Mouse (Mus musculus): ENCODE results near the gene Ptpn22. TPM values are rescaled to one million over a fixed set of nuclear protein-coding genes. Genes with fewer than 3 reads are reported as not detected.

Gene Ptpn22
- total RNA-seq, 2 experiments from 2014 or later: 0.52 to 0.59 TPM

DNA sequence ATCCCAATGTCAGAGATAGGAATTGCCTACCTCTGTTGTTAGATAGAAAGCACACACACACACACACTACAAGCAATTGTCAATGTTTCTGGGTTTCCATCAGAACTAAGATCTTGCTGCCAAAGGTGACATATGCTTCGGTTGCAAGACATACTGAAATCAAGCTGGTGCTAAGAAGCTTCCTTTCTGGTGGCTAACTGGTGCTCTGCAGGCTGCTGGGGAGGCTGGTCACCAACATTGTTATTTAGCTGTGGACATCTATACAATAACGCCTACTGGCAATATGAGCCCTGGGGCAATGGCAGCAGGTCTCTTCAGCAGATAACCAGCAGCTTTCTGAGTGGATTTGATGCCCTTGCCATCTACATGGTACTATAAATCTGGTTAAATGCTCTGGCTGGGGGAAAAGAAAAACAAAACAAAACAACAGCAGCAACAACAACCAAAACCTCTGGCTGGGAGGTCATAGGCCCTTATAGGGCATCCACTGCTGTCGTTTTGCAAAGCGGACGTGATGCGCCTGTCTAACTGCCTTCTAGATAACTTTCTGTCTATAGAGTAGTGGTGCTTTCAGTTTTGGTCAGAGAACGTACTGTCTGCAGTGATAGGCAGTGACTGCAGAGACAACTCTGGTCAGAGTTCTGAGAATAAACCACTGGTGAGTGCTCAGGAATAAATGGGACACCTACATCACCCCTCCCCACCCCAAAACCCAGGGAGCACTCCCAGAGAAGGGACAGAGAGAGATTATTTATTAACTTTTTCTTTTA, 2.4 kb upstream of the Ptpn22 start:
- intact Hi-C loops (cut with DNase I): no loop called here
- DNase-seq: no peak

- DNase-seq: no peak
- intact Hi-C loops (cut with DNase I): no loop called here
Measured at GRCm38 (mm10) chr3:103857977-103858563, 1.5 kb upstream of the Ptpn22 start.

DNA sequence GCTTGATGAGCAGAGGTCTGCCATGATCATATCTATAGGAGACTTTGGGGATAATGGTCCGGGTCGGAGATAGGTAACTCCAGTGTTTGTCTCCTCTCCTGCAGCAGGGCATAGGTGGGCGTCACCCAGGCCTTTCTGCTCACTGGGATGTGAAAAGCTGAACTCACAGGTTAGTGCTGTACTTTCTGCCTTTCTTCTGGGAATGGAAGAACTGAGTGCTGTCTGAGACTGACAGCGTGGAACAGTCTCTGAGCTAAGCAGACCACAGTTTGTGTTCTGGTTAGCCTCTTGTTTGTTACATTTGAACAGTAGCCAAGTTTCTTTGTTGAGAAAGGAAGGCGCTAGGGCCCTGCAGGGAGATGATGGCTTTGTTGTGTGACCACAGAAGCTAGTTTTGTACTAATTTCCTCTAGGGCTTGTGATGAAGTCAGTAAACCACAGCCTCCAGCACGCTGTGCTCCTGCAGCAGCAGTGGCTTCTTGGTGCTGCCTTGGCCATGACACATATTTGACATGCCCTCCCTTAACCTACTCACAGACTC, 326 bp downstream of the Ptpn22 start:
- intact Hi-C loops (cut with DNase I): no loop called here
- no peak for DNase-seq

GRCm38 (mm10) chr3:103862721-103863220, 3.2 kb downstream of the Ptpn22 start:
- intact Hi-C loops (cut with DNase I): no loop called here

GRCm38 (mm10) chr3:103864200-103864599, 4.6 kb downstream of the Ptpn22 start:
- no peak for DNase-seq
- intact Hi-C loops (cut with DNase I): no loop called here

More at GRCm38 (mm10) chr3:103862721-103863220, 3.2 kb downstream of the Ptpn22 start:
- no peak for DNase-seq

- intact Hi-C loops (cut with DNase I): no loop called here
- no peak for DNase-seq
Measured at GRCm38 (mm10) chr3:103867424-103867971, 7.9 kb downstream of the Ptpn22 start.

DNA sequence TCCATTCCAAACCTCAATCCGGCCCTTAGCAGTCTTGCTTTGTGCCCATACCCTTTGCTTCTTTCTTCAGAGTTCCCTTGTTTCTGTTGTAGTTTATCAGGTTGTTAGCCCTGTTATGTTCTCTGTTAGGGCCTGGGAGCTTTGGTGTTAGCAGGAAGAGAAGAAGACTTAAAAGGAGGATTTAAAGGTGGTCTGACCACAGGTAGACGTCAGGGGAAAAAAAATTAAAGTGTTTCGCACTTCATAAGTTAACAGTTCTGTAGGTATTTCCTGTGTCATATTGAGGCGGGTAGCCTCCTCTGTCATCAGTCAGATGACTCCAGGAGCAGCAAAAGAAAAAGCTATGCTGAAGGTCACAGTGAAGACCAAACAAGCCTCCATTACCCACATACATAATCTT, 8.4 kb downstream of the Ptpn22 start:
- DNase-seq: no peak
- intact Hi-C loops (cut with DNase I): no loop called here

DNA sequence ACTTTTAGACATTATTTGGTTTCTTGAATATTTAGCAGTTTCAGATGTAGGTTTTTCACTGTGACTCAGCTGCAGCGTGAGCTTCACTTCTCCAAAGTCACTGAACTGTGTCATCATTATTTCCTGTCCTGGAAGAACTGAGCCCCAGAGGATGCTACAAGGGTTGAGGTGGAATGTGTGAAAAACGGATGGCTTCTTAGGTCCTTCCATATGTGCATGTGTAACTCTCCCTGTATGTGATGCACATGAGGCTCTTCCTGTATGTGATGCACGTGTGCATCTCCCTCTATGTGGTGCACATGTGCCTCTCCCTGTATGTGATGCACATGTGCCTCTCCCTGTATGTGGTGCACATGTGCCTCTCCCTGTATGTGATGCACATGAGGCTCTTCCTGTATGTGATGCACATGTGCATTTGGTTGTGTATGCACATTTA, 13.1 kb downstream of the Ptpn22 start:
- intact Hi-C loops (cut with DNase I): no loop called here
- no peak for DNase-seq

GRCm38 (mm10) chr3:103874329-103874728, 14.7 kb downstream of the Ptpn22 start:
- no peak for DNase-seq
- intact Hi-C loops (cut with DNase I): no loop called here

DNA sequence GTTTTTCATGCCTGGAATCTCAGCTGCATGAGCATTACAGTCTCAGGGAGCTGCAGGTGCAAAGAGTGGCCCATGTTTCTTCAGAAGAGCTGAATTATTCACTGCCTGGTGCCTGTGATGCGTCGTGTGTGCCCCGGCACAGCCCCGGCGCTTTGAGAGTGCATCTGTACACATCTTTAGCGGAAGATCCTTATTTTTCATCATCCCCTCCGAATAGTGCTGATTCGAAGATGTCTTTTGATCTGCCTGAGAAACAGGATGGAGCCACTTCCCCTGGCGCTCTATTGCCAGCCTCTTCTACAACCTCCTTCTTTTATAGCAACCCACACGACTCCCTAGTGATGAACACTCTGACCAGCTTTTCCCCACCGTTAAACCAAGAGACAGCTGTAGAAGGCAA, 26.4 kb downstream of the Ptpn22 start:
- intact Hi-C loops (cut with DNase I): loop anchor here (10.0 kb wide), 1 partner anchor 501 kb away; no protein-coding TSS in a partner anchor
- DNase-seq: no peak

DNA sequence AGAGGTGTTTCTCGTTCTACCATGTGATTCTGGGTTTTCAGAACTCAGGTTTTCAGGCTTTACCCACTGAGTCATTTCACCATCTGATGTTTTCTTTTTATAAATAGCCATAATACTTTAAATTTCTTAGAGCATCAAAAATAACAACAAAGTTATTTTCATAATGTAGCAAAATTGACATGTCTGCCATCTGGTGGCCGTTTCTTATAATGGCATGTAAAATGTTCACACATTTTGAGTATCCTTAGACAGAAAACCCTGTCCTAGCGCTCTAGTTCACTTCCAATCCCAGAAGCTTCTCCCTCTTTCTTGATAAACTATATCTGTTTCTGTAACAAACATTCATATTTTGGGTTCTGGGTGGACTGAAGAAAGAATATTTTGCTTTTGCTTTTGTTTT, 28.0 kb downstream of the Ptpn22 start:
- DNase-seq: no peak
- intact Hi-C loops (cut with DNase I): loop anchor here (10.0 kb wide), 1 partner anchor 503 kb away; no protein-coding TSS in a partner anchor

DNA sequence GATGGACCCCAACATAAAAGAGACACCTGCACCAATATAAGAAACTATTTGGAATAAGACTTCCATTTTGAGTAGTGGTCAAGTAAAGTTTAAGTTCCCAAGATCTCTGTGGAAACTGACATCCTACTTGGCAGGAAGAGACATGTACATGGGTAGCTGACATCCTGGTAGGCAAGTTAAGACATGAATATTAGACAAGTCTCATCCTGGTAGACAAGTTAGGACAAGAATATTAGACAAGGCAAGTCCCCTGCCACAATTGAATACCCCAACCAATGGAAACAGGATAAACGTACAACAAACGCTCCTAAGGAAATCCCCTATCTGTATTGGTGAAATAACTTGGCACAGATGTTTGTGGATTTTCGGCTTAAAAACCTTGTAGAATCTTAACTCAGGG, 33.8 kb downstream of the Ptpn22 start:
- DNase-seq: no peak
- intact Hi-C loops (cut with DNase I): no loop called here

- intact Hi-C loops (cut with DNase I): no loop called here
- peak; percentile 15 to 23 for DNase-seq
Measured at GRCm38 (mm10) chr3:103904705-103905104, 45.1 kb downstream of the Ptpn22 start.

DNA sequence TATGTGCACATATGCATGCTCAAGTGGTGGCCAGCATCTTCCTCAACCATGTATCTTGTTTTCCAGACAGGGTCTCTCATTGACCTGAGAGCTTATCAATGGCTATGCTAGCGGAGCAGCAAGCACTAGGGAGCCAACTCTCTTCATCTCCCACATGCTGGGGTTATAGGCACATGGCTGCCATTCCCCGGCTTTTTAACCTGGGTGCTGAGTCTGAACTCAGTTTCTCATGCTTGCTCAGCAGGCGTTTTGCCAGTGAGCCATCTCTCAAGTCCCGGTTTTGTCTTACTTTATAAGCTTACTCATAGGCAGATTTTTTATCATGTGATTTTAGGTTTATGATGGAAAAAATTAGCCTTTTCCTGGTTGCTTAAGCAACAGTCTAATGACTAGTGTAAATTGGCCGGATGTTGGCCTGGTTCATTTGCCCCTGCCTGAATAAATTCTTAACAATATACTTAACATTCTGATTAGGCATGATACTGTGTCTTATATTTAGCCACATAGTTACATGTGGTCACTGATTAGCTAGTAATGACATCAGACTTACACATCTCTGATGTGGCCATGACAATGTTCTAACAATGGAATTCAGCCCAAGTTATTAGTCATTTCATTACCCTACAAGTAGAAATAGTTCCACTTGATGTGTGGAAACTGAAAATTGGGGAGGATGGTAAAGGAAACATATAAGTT, 47.9 kb downstream of the Ptpn22 start:
- intact Hi-C loops (cut with DNase I): no loop called here
- DNase-seq: no peak

DNA sequence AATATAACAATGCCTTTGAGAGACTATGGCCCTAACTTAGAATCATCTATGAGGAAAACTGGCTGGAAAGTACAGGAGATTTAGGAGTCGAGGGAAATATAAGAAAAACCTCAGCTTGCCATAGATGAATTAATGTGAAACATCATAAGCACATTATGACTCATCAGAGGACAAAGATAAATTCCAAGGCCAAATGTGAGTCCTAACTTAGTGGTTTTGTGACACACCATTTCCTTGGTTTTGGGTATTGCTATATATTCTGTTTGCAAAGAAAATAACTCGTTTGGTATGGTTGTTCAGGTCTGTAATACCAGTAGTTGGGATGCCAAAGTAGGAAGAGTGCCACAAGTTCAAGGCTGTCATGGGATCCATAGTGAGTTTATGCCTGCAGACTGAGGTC, 49.2 kb downstream of the Ptpn22 start:
- DNase-seq: no peak
- intact Hi-C loops (cut with DNase I): no loop called here

- DNase-seq: no peak
- intact Hi-C loops (cut with DNase I): loop anchor here (5.0 kb wide), 1 partner anchor 54 kb away; the partner anchor contains the start of gene Phtf1
Measured at GRCm38 (mm10) chr3:103913451-103913961, 53.9 kb downstream of the Ptpn22 start.

DNA sequence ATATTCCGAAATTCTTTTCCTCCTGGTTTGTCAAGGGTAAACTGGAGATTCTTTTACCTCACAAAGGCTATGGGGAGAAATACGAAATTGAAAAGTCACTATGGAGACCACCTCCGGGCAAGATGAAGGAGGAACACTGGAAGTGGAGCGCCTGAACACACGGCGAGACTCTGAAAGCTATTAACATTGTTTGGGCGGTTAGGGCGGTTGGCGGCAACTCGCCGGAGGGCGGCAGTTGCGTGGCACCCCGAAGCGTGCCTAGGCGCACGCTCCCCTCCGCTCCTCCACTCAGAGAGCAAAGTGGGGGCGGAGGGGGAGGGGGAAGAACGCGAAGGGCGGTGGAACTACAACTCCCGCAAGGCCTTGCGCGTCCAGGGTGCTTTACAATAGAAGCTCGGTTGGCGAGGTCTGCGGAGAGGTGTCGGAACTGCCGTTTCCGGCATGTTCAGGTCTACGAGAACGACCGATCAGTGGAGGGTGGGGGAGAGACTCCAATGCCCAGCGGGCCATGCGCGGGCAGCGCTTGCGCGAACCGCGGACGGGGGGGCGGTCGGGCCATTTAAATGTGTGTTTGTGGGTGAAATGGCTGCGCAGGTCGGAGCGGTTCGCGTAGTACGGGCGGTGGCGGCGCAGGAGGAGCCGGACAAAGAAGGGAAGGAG, 54.5 kb downstream of the Ptpn22 start, which contains the start of gene Rsbn1:
Gene Rsbn1, plus strand, starts transcription at position 111 of the 660 bp plus-strand sequence.
- intact Hi-C loops (cut with DNase I): loop anchor here (5.0 kb wide), 1 partner anchor 53 kb away; the partner anchor contains the start of gene Phtf1
- peak; percentile 87 to 92 for DNase-seq

DNA sequence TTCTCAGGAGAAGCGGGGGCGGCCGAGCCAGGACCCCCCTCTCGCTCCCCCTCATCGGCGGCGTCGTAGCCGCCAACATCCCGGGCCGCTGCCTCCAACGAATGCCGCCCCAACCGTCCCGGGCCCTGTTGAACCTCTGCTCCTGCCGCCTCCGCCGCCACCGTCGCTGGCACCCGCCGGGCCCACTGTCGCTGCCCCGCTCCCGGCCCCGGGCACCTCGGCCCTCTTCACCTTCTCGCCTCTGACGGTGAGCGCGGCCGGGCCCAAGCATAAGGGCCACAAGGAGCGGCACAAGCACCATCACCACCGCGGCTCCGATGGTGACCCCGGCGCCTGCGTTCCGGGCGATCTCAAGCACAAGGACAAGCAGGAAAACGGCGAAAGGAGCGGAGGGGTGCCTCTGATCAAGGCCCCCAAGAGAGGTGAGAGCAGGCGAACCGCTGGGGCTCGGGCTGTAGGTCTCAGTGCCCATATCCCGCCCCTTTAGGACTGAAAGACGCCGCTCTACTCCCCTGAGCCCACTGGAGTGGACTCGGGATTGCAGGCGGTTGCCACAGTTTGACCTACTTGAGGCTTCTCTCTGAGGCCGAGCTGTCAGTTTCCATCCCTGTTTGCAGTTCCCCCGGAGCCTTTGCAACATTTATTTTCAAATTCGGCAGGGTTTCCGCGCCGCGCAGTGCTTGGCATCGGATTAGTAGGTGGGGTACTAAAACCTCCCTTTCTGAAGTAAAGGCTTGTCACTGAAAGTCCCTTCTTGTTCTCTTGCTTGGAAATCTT, 55.3 kb downstream of the Ptpn22 start:
- intact Hi-C loops (cut with DNase I): loop anchor here (5.0 kb wide), 1 partner anchor 52 kb away; the partner anchor contains the start of gene Phtf1
- peak; percentile 29 to 63 for DNase-seq

- intact Hi-C loops (cut with DNase I): no loop called here
- no peak for DNase-seq
Measured at GRCm38 (mm10) chr3:103915509-103915896, 55.9 kb downstream of the Ptpn22 start.
